Mouse (Mus musculus) erythroblast, embryonic 14.5 days (primary cell): Measurements from ENCODE around the gene Gjb5.

ENCODE experiments used
- GATA1 ChIP-seq: IDR thresholded peaks from 2 replicates; pipeline ENCODE4 v1.6.1; 2012; ENCODE audit warnings: low read length, inconsistent platforms, mixed read lengths
- TAL1 ChIP-seq: IDR thresholded peaks from 3 replicates; pipeline ENCODE4 v1.6.1; 2012; ENCODE audit warnings: low read length, inconsistent platforms, mixed read lengths

GRCm38 (mm10) chr4:127365433-127365832 is 7.5 kb upstream of the Gjb5 start:
- TF ChIP-seq GATA1 (no peak), TAL1 (no peak)
